Mouse (Mus musculus): ENCODE measurements at regions not wholly inside any gene's neighbourhood (a gene's known extent, or its start where the extent isn't known, plus 50 kb on each side); places are given as distances from the start of the nearest gene placed in this dataset.
A peak's percentile ranks its signal among the peaks of the same experiment; 100 is the strongest.
"Not testable (repeated sequence)": the region's sequence is repeated elsewhere in the genome, so short reads cannot be mapped to it uniquely, and the experiment has no call there.

DNA sequence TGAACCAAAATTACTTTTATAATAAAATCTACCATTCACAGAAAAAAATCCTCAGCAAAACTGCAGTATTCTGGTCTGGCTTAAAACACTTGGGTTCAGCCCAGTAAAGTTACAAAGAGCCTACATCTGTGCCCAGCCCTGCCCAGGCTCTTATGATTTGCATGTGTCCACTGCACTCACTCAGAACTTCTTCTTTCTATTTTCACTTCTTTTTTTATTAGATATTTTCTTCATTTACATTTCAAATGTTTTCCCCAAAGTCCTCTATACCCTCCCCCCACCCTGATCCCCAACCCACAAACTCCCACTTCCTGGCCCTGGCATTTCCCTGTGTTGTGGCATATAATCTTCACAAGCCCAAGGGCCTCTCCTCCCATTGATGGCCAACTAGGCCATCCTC is 1442.4 kb upstream of the Tacstd2 start:
- no peaks in the 10 kb centered on the region for H3K36me3 ChIP-seq (ENCODE audit: control insufficient read depth, insufficient read depth, low read length)
- no peaks in the 10 kb centered on the region for H3K27me3 ChIP-seq (ENCODE audit: control insufficient read depth, insufficient read depth, low read length)
- H3K27ac ChIP-seq (replicated peaks) = no peak overlapping the region
- H3K4me2 ChIP-seq (replicated peaks; ENCODE audit: low read depth) = no peak overlapping the region
- H3K9ac ChIP-seq (ENCODE audit: low read length) = no peak overlapping the region
- TF ChIP-seq EP300 (optimal IDR thresholded peaks at IDR 0.05) (no peak), CTCF (IDR thresholded peaks at IDR 0.05; ENCODE audit: low read depth) (no peak)
- no peak overlapping the region for H3K4me3 ChIP-seq (ENCODE audit: low read depth, low read length)
- no peak for ATAC-seq (ENCODE audit: low FRiP score, low TSS enrichment)
- no peaks in the 10 kb centered on the region for H3K9me3 ChIP-seq (ENCODE audit: control insufficient read depth, low read length)
- H3K4me1 ChIP-seq (replicated peaks; ENCODE audit: control insufficient read depth, insufficient read depth) = no peaks in the 10 kb centered on the region
- no peak for DNase-seq (ENCODE audit: low spot score)

GRCm38 (mm10) chr6:68964012-68964411 is 1428.4 kb upstream of the Tacstd2 start:
- DNase-seq (ENCODE audit: low spot score) (no peak), ATAC-seq (ENCODE audit: low FRiP score, low TSS enrichment) (no peak)
- Histone ChIP-seq H3K9me3 (ENCODE audit: control insufficient read depth, low read length) (no peaks in the 10 kb centered on the region), H3K9ac (ENCODE audit: low read length) (no peak overlapping the region), H3K36me3 (ENCODE audit: control insufficient read depth, insufficient read depth, low read length) (no peaks in the 10 kb centered on the region), H3K4me2 (replicated peaks; ENCODE audit: low read depth) (no peak overlapping the region), H3K4me1 (replicated peaks; ENCODE audit: control insufficient read depth, insufficient read depth) (no peaks in the 10 kb centered on the region), H3K4me3 (ENCODE audit: low read depth, low read length) (no peak overlapping the region), H3K27me3 (ENCODE audit: control insufficient read depth, insufficient read depth, low read length) (no peaks in the 10 kb centered on the region), H3K27ac (replicated peaks) (no peak overlapping the region)
- TF ChIP-seq EP300 (optimal IDR thresholded peaks at IDR 0.05) (no peak), CTCF (IDR thresholded peaks at IDR 0.05; ENCODE audit: low read depth) (peak; percentile 35)

DNA sequence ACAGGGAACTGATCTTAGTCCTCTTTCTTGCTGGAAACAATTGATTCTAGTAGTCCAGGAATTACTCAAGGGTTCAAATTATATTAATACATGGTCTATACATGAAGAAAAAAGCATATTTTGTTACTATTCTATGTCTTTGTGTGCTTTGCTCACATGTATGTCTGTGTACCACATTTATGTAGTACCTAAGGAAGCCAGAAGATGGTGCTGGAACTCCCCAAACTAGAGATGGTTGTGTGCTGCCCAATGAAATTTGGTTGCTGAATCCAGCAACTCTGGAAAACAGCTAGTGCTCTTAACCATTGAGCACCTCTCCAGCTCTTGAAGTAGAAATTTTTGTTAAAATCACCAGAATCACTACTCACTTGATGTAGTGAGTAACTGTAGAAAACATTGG is 1402.5 kb upstream of the Tacstd2 start:
- not testable (repeated sequence) for DNase-seq (ENCODE audit: low spot score); H3K9me3 ChIP-seq (ENCODE audit: control insufficient read depth, low read length); H3K27me3 ChIP-seq (ENCODE audit: control insufficient read depth, insufficient read depth, low read length); H3K9ac ChIP-seq (ENCODE audit: low read length); H3K4me2 ChIP-seq (replicated peaks; ENCODE audit: low read depth); H3K4me3 ChIP-seq (ENCODE audit: low read depth, low read length); H3K4me1 ChIP-seq (replicated peaks; ENCODE audit: control insufficient read depth, insufficient read depth); H3K27ac ChIP-seq (replicated peaks); H3K36me3 ChIP-seq (ENCODE audit: control insufficient read depth, insufficient read depth, low read length); ATAC-seq (ENCODE audit: low FRiP score, low TSS enrichment)
- peak; percentile 51 for TF ChIP-seq CTCF (IDR thresholded peaks at IDR 0.05; ENCODE audit: low read depth)

DNA sequence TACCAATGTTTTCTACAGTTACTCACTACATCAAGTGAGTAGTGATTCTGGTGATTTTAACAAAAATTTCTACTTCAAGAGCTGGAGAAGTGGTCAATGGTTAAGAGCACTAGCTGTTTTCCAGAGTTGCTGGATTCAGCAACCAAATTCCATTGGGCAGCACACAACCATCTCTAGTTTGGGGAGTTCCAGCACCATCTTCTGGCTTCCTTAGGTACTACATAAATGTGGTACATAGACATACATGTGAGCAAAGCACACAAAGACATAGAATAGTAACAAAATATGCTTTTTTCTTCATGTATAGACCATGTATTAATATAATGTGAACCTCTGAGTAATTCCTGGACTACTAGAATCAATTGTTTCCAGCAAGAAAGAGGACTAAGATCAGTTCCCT is 1396.3 kb upstream of the Tacstd2 start:
- H3K4me3 ChIP-seq (ENCODE audit: low read depth, low read length); ATAC-seq (ENCODE audit: low FRiP score, low TSS enrichment); H3K9me3 ChIP-seq (ENCODE audit: control insufficient read depth, low read length); H3K4me2 ChIP-seq (replicated peaks; ENCODE audit: low read depth); H3K36me3 ChIP-seq (ENCODE audit: control insufficient read depth, insufficient read depth, low read length); H3K27me3 ChIP-seq (ENCODE audit: control insufficient read depth, insufficient read depth, low read length); H3K9ac ChIP-seq (ENCODE audit: low read length); H3K27ac ChIP-seq (replicated peaks); H3K4me1 ChIP-seq (replicated peaks; ENCODE audit: control insufficient read depth, insufficient read depth); DNase-seq (ENCODE audit: low spot score): not testable (repeated sequence)
- TF ChIP-seq CTCF (IDR thresholded peaks at IDR 0.05; ENCODE audit: low read depth) = peak; percentile 23

DNA sequence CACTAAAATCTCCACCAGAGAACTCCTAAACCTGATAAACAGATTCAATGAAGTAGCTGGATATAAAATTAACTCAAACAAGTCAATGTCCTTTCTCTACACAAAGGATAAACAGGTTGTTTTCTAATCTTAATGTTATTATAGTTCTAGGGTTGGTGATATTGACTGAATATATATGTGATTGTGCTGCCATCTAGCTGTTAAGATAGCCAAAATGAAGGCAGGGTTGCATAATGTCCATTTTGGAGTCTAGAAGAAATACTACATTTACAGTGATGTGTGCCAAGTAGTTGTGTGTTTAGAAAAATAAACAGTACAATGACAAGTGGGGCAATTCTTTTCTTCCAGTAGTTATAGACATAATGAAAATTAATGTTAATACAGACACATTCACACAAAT is 1379.9 kb upstream of the Tacstd2 start:
- no peak for TF ChIP-seq CTCF (IDR thresholded peaks at IDR 0.05; ENCODE audit: low read depth)
- no peak for TF ChIP-seq EP300 (optimal IDR thresholded peaks at IDR 0.05)
- Histone ChIP-seq H3K9me3 (ENCODE audit: control insufficient read depth, low read length) (no peaks in the 10 kb centered on the region), H3K9ac (ENCODE audit: low read length) (no peak overlapping the region), H3K4me3 (ENCODE audit: low read depth, low read length) (no peak overlapping the region), H3K27ac (replicated peaks) (no peak overlapping the region), H3K4me2 (replicated peaks; ENCODE audit: low read depth) (no peak overlapping the region), H3K27me3 (ENCODE audit: control insufficient read depth, insufficient read depth, low read length) (no peaks in the 10 kb centered on the region), H3K36me3 (ENCODE audit: control insufficient read depth, insufficient read depth, low read length) (no peaks in the 10 kb centered on the region), H3K4me1 (replicated peaks; ENCODE audit: control insufficient read depth, insufficient read depth) (no peaks in the 10 kb centered on the region)
- DNase-seq (ENCODE audit: low spot score) (no peak), ATAC-seq (ENCODE audit: low FRiP score, low TSS enrichment) (no peak)

DNA sequence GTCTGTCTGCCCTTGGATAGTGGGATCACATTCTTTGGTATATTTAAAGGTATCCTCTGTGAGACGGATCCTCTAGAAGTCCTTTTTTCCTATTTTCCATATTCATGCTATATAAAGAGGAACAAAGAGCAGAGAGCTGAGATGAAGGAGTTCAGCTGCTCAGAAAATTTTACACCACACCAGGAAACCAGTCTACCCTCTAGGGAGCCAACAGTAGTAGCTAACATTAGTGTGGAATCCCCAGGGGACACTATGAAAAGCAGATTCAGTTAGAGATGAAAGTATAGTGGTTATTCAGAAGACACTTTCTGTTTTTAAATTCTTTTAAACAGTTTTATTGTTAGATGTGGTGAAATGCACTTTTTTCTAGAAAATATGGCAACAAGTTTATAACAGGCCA is 1348.5 kb upstream of the Tacstd2 start:
- 83% methylated on average over 1 of the region's 1 CpGs for WGBS
- DNase-seq (ENCODE audit: low spot score) (no peak), ATAC-seq (ENCODE audit: low FRiP score, low TSS enrichment) (no peak)
- Histone ChIP-seq H3K27ac (replicated peaks) (no peak overlapping the region), H3K4me1 (replicated peaks; ENCODE audit: control insufficient read depth, insufficient read depth) (no peaks in the 10 kb centered on the region), H3K27me3 (ENCODE audit: control insufficient read depth, insufficient read depth, low read length) (no peaks in the 10 kb centered on the region), H3K4me3 (ENCODE audit: low read depth, low read length) (no peak overlapping the region), H3K9me3 (ENCODE audit: control insufficient read depth, low read length) (no peaks in the 10 kb centered on the region), H3K9ac (ENCODE audit: low read length) (no peak overlapping the region), H3K36me3 (ENCODE audit: control insufficient read depth, insufficient read depth, low read length) (no peaks in the 10 kb centered on the region), H3K4me2 (replicated peaks; ENCODE audit: low read depth) (no peak overlapping the region)
- no peak for TF ChIP-seq CTCF (IDR thresholded peaks at IDR 0.05; ENCODE audit: low read depth)
- no peak for TF ChIP-seq EP300 (optimal IDR thresholded peaks at IDR 0.05)

DNA sequence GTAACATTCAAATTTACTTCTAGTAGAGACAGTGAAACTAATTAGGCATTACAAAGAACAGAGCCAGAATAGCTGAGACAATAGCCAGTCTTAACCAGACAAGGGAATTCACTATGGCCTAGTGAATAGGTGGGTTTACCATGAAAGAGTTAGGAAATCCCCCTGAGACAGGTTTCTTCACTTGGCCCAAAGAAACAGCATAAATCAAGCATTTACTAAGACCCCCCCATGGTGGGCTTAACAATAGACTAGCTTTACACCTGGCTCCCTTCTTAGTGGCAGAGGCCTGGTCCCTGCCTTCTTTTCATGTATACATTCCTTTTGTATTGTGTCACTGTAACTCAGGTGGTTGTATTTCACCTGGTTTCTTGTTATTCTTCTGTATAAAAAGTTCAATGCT is 1317.2 kb upstream of the Tacstd2 start:
- DNase-seq (ENCODE audit: low spot score); H3K9ac ChIP-seq (ENCODE audit: low read length); H3K36me3 ChIP-seq (ENCODE audit: control insufficient read depth, insufficient read depth, low read length); H3K27me3 ChIP-seq (ENCODE audit: control insufficient read depth, insufficient read depth, low read length); H3K9me3 ChIP-seq (ENCODE audit: control insufficient read depth, low read length); H3K4me2 ChIP-seq (replicated peaks; ENCODE audit: low read depth); H3K4me1 ChIP-seq (replicated peaks; ENCODE audit: control insufficient read depth, insufficient read depth); H3K4me3 ChIP-seq (ENCODE audit: low read depth, low read length); ATAC-seq (ENCODE audit: low FRiP score, low TSS enrichment); H3K27ac ChIP-seq (replicated peaks): not testable (repeated sequence)

Data from stomach, postnatal 0 days (tissue).